Mouse (Mus musculus) thymus, adult 2 months (tissue): ENCODE measurements around the gene Rrp9. TPM values are rescaled to one million over a fixed set of nuclear protein-coding genes. Genes with fewer than 3 reads are reported as not detected.

Experiments used
- DNase-seq: peaks from one replicate; pipeline ENCODE4 v3.0.0; 2021
- H3K27ac ChIP-seq: fragments of 200-500 bp; 2 replicates; pipeline ENCODE4 v1.5.1; 2012; ENCODE audit warnings: low read length, control low read depth; ENCODE audit not compliant: control insufficient read depth, insufficient read depth
- H3K27me3 ChIP-seq: fragments of 200-500 bp; 2 replicates; pipeline ENCODE4 v1.6.1; 2012; ENCODE audit warnings: mild to moderate bottlenecking, low read length, moderate library complexity, mixed read lengths; ENCODE audit not compliant: control insufficient read depth, insufficient read depth
- H3K36me3 ChIP-seq: fragments of 200-500 bp; 2 replicates; pipeline ENCODE4 v1.6.1; 2012; ENCODE audit warnings: mild to moderate bottlenecking, low read length, moderate library complexity; ENCODE audit not compliant: control insufficient read depth, insufficient read depth
- H3K4me1 ChIP-seq: fragments of 200-500 bp; replicated peaks from 2 replicates; pipeline ENCODE4 v1.6.1; 2012; ENCODE audit warnings: low read length; ENCODE audit not compliant: control insufficient read depth, insufficient read depth
- H3K4me3 ChIP-seq: fragments of 200-500 bp; 2 replicates; pipeline ENCODE4 v1.5.1; 2012; ENCODE audit warnings: mild to moderate bottlenecking, low read length, control low read depth, moderate library complexity; ENCODE audit not compliant: control insufficient read depth, insufficient read depth
- CTCF ChIP-seq: fragments of 200-500 bp; IDR thresholded peaks from 2 replicates; pipeline ENCODE4 v1.5.1; 2012; ENCODE audit warnings: mild to moderate bottlenecking, control low read depth, low read length, moderate library complexity, borderline replicate concordance; ENCODE audit not compliant: control insufficient read depth, poor library complexity, insufficient read depth; ENCODE audit errors: extremely low read depth
- POLR2A ChIP-seq: fragments of 200-500 bp; IDR thresholded peaks from 2 replicates; pipeline ENCODE4 v1.6.1; 2012; ENCODE audit warnings: mild to moderate bottlenecking, low read length, control low read depth, moderate library complexity; ENCODE audit not compliant: control insufficient read depth, poor library complexity, insufficient read depth; ENCODE audit errors: extremely low read depth
- WGBS: fragments of 180-500 bp; shearing (Covaris S2); methylation state at CpG from one replicate; pipeline ENCODE4 v1.1.7; 2018; 5-methylcytosine and 5-hydroxymethylcytosine counted together
- polyA plus RNA-seq: library from polyadenylated mRNA; depleted of rRNA; stranded (reverse); fragments of >200 nt; gene quantifications from 2 replicates; pipeline ENCODE4 v1.2.3, GENCODE M21; 2012

Gene Rrp9
- polyA plus RNA-seq, 1 experiment: 58.8 TPM

DNA sequence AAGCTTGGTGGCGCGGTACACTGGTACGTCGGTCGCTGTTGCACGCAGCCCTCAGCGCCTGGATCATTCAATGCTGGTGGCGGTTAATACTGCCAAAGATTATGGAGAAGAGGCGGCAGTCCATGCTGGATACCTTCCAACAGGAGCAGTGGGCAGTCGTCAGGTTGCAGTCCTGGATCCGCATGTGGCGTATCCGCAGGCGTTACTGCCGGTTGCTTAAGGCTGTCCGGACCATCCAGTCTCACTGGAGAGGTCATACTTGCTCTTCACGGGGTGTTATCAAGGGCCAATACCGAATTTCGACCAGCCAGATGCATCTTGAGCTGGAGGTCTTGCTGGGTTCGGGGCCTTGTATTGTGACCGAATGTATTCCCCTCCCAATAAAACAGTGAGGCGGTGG lies 26.1 kb downstream of the Rrp9 start:
- 93% methylated on average over 22 of the region's 22 CpGs for WGBS
- Histone ChIP-seq H3K27me3 (no peaks in the 10 kb centered on the region), H3K36me3 (no peaks in the 10 kb centered on the region), H3K4me3 (no peak overlapping the region), H3K4me1 (no peaks in the 10 kb centered on the region), H3K27ac (no peak overlapping the region)
- no peak for TF ChIP-seq POLR2A
- no peak for TF ChIP-seq CTCF
- DNase-seq: no peak

DNA sequence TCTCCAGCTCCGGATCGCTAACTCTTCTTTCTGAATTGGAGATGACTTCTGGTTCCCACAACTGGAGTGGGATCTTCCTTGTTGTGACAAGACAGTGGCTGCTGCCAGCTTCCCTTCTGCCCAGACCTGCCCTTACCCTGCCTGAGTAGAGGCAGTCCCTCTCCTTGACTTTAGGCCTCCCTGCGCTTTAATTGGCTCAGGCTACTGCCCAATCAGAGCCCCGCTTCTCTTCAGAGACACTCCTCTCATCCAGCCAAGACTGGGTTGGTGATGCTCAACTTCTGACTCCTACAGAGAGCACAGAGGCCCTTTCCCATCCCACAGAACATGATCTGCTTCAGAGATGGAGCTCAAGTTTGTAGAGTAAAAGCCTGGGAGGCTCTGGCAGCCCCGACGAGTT lies 28.5 kb downstream of the Rrp9 start:
- no peak for TF ChIP-seq POLR2A
- TF ChIP-seq CTCF: no peak
- DNase-seq: no peak
- WGBS: 85% methylated on average over 6 of the region's 6 CpGs
- Histone ChIP-seq H3K27ac (no peak overlapping the region), H3K4me3 (no peak overlapping the region), H3K27me3 (no peaks in the 10 kb centered on the region), H3K4me1 (no peaks in the 10 kb centered on the region), H3K36me3 (no peaks in the 10 kb centered on the region)

GRCm38 (mm10) chr9:106509356-106509755 lies 33.6 kb downstream of the Rrp9 start:
- no peak for DNase-seq
- Histone ChIP-seq H3K27me3 (no peaks in the 10 kb centered on the region), H3K4me3 (no peak overlapping the region), H3K27ac (no peak overlapping the region), H3K4me1 (no peaks in the 10 kb centered on the region), H3K36me3 (no peaks in the 10 kb centered on the region)
- WGBS: 96% methylated on average over 10 of the region's 10 CpGs
- TF ChIP-seq CTCF: no peak
- TF ChIP-seq POLR2A: no peak

DNA sequence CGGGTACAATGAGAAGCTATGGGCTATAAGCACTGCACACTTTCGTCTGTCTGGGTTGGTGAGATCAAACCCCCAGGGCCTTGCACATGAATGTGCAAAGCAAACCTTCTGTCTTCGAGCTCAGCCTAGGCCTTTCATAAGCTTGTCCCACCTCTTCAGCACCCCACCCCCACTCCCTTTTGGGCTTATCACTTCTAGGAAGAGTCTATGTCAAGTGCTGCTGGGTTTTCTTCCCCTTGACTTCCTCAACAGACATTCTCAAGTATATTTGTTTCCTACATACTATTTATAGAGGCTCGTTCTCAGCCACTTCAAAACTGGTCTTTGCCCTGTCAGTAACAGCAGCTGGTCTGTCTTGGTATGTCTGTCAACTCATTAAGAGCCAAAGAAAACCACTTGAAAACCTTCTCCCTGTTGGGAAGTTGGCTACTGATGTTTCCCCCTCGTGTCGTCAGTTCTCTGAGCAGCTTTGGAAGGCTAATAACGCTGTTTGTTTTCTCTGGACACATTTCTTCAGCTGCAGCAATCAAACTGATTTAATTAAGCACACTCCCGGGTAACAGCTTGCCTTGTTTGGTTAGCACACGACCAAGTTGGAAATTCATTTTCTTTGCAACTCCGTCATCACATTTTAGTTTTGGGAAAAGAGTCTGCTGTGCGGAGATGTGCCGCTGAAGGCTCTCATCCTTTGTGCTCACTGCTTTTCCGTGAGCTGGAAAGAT lies 37.1 kb downstream of the Rrp9 start:
- DNase-seq: no peak
- Histone ChIP-seq H3K4me3 (no peak overlapping the region), H3K36me3 (no peaks in the 10 kb centered on the region), H3K4me1 (no peaks in the 10 kb centered on the region), H3K27me3 (no peaks in the 10 kb centered on the region), H3K27ac (no peak overlapping the region)
- TF ChIP-seq POLR2A: no peak
- no peak for TF ChIP-seq CTCF
- 45% methylated on average over 13 of the region's 13 CpGs for WGBS

GRCm38 (mm10) chr9:106513566-106513965 lies 37.8 kb downstream of the Rrp9 start:
- H3K27me3 ChIP-seq: no peaks in the 10 kb centered on the region
- no peak for DNase-seq
- no peak overlapping the region for H3K27ac ChIP-seq
- no peak for TF ChIP-seq CTCF
- TF ChIP-seq POLR2A: no peak
- no peaks in the 10 kb centered on the region for H3K36me3 ChIP-seq
- no peak overlapping the region for H3K4me3 ChIP-seq
- H3K4me1 ChIP-seq: no peaks in the 10 kb centered on the region
- 80% methylated on average over 6 of the region's 6 CpGs for WGBS

GRCm38 (mm10) chr9:106514273-106514672 lies 38.5 kb downstream of the Rrp9 start, which contains the start of gene Iqcf5:
Gene Iqcf5 (plus strand): TSS chr9:106514573.
- Histone ChIP-seq H3K27me3 (no peaks in the 10 kb centered on the region), H3K36me3 (no peaks in the 10 kb centered on the region), H3K4me1 (no peaks in the 10 kb centered on the region), H3K4me3 (no peak within 1 kb of the TSS), H3K27ac (no peak within 1 kb of the TSS)
- 95% methylated on average over 4 of the region's 4 CpGs for WGBS
- TF ChIP-seq CTCF (no peak), POLR2A (no peak)
- DNase-seq: no peak
